Mouse (Mus musculus) bone marrow, adult 2 months (tissue): ENCODE measurements at regions not wholly inside any gene's neighbourhood (a gene's known extent, or its start where the extent isn't known, plus 50 kb on each side); places are given as distances from the start of the nearest gene placed in this dataset.

Experiments used
- CTCF ChIP-seq: fragments of 200-500 bp; IDR thresholded peaks from 2 replicates; pipeline ENCODE4 v1.5.1; 2011; ENCODE audit warnings: low read length, control low read depth; ENCODE audit not compliant: control insufficient read depth, insufficient read depth
- POLR2A ChIP-seq: fragments of 200-500 bp; IDR thresholded peaks from 2 replicates; pipeline ENCODE4 v1.6.1; 2011; ENCODE audit warnings: low read depth, mild to moderate bottlenecking, control low read depth, low read length, borderline replicate concordance; ENCODE audit not compliant: control insufficient read depth

DNA sequence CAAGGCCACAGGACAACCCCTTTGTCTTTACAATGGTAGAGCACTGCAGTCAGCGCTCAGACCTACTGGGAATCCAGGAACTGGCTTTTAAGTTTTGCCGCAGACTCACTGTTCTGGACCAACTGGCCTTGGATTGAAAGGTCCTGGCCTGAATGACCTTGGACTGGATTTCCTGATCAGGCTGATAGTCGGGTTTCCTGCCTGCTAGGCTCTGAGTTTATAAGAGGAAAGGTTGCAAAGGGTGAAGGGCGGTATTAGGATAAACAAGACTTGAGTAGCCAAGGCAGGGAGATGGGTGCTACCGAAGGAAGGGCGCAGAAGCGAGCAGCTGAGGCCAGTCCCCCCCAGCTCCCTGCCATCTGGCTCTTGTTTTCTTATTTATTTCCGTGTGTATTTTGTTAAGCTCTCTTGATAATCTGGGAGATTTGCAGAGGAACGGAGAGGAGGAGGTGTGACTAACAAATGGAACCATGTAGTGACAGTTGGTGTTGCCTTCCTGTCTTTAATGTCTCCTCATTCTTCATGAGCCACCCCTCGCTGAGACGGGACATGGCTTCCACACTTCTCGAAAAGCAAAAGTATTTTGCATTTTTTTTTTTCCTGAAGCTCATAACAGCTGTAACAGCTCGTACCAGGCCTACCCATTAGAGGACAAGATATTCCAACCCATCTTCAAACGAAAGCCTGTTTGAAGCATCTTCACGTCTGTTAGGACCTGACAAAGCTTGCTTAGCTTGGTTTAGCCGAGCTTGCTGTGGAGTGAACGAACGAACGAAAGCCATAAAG is 158.7 kb upstream of the Nrip1 start:
- TF ChIP-seq POLR2A (no peak), CTCF (no peak)
